Mouse (Mus musculus) heart, embryonic 13.5 days (tissue): ENCODE measurements at regions not wholly inside any gene's neighbourhood (a gene's known extent, or its start where the extent isn't known, plus 50 kb on each side); places are given as distances from the start of the nearest gene placed in this dataset.
A peak's percentile ranks its signal among the peaks of the same experiment; 100 is the strongest.

ENCODE experiments used
- ATAC-seq: fragments of 200-750 bp; cut with Nextera tagmentation; 2 replicates; pipeline ENCODE4 v1.8.0; 2017; ENCODE audit warnings: moderate TSS enrichment; ENCODE audit not compliant: insufficient number of reproducible peaks, low FRiP score, low TSS enrichment; ENCODE audit errors: extremely low read depth
- H3K27ac ChIP-seq: fragments of 300-500 bp; sonication (generic); replicated peaks from 2 replicates; pipeline ENCODE4 v1.5.1; 2015; ENCODE audit warnings: moderate library complexity, mild to moderate bottlenecking, inconsistent platforms
- H3K27me3 ChIP-seq: fragments of 300-500 bp; sonication (generic); replicated peaks from 2 replicates; pipeline ENCODE4 v1.6.1; 2015; ENCODE audit warnings: mild to moderate bottlenecking, inconsistent platforms
- H3K36me3 ChIP-seq: fragments of 300-500 bp; sonication (generic); 2 replicates; pipeline ENCODE4 v1.6.1; 2015; ENCODE audit warnings: mild to moderate bottlenecking, inconsistent platforms
- H3K4me1 ChIP-seq: fragments of 300-500 bp; sonication (generic); 2 replicates; pipeline ENCODE4 v1.6.1; 2015; ENCODE audit warnings: inconsistent platforms
- H3K4me2 ChIP-seq: fragments of 300-500 bp; sonication (generic); 2 replicates; pipeline ENCODE4 v1.6.1; 2015; ENCODE audit warnings: inconsistent platforms, mild to moderate bottlenecking, moderate library complexity
- H3K4me3 ChIP-seq: fragments of 300-500 bp; sonication (generic); 2 replicates; pipeline ENCODE4 v1.5.1; 2015; ENCODE audit warnings: moderate library complexity, mild to moderate bottlenecking, inconsistent platforms
- H3K9ac ChIP-seq: fragments of 300-500 bp; sonication (generic); 2 replicates; pipeline ENCODE4 v1.6.1; 2015; ENCODE audit warnings: inconsistent platforms, mild to moderate bottlenecking, moderate library complexity
- H3K9me3 ChIP-seq: fragments of 300-500 bp; sonication (generic); 2 replicates; pipeline ENCODE4 v1.6.1; 2016; ENCODE audit warnings: inconsistent platforms
- WGBS: fragments of 180-500 bp; shearing (Covaris S2); methylation state at CpG from one replicate; pipeline ENCODE4 v1.1.7; 2015; ENCODE audit warnings: mixed read lengths; 5-methylcytosine and 5-hydroxymethylcytosine counted together

GRCm38 (mm10) chr3:143501017-143501416, 619.2 kb upstream of the Pkn2 start:
- Histone ChIP-seq H3K4me3 (no peak overlapping the region), H3K4me2 (no peak overlapping the region), H3K27ac (no peak overlapping the region), H3K4me1 (peaks cover 9% of the 10 kb centered on the region; the same call in 1 of the 2 replicates), H3K36me3 (no peaks in the 10 kb centered on the region), H3K9me3 (no peaks in the 10 kb centered on the region), H3K27me3 (no peaks in the 10 kb centered on the region), H3K9ac (no peak overlapping the region)
- 56% methylated on average over 2 of the region's 2 CpGs for WGBS
- no peak for ATAC-seq

DNA sequence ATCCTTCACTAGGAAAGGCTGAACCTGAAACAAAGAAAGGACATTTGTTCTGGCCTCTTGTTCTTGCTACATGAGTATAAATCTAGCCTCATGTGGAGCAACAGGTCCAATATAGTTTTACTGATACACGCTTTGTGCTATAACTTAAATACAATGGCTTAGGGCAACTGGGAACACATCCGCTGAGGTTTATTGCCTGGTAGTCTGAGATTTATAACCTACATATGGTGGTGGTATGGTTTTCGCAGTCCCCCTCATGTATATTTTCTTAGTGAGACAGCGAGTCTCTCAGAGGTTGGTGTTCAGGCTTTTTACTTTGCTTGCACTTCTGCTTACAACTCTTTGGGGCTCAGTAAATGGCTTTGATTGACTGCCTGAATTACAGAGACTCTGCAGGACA, 613.6 kb upstream of the Pkn2 start:
- H3K4me1 ChIP-seq: peaks cover 9% of the 10 kb centered on the region; the same call in 1 of the 2 replicates
- WGBS: 87% methylated on average over 4 of the region's 4 CpGs
- no peak overlapping the region for H3K4me3 ChIP-seq
- no peaks in the 10 kb centered on the region for H3K27me3 ChIP-seq
- no peak for ATAC-seq
- no peak overlapping the region for H3K27ac ChIP-seq
- H3K9ac ChIP-seq: no peak overlapping the region
- no peaks in the 10 kb centered on the region for H3K36me3 ChIP-seq
- H3K9me3 ChIP-seq: no peaks in the 10 kb centered on the region
- no peak overlapping the region for H3K4me2 ChIP-seq

DNA sequence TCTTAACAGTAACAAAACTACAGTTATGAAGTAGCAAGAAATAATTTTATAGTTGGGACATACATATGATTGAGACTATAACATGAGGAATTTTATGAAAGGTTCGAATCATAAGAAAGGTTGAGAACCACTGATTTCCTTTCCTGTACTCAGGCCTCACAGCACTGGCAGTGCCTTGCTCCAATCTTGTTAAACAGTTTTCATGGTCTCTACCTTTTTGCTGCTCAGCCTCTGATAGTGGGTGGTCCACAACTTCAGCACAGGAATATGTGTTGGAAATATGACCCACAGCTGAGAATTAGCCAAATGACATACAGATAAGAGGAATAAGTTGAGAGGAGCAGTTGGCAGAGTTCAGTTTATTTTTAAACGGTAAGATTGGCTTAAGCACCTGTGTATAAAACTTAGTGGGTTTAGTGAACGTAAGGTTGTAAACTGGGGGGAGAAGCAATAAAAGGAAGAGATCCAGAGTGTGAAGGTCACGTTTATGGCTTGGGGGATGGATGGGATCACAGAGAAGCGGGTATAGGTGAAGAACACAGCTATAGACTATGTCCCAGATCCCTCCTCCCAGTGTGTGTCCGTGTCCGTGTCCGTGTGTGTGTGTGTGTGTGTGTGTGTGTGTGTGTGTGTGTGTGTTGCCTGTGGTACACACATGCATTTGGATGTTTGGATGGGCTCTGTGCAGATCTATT, 596.3 kb upstream of the Pkn2 start:
- H3K9me3 ChIP-seq: no peaks in the 10 kb centered on the region
- H3K4me2 ChIP-seq: no peak overlapping the region
- no peaks in the 10 kb centered on the region for H3K27me3 ChIP-seq
- no peak for ATAC-seq
- H3K4me1 ChIP-seq: no peaks in the 10 kb centered on the region
- H3K36me3 ChIP-seq: no peaks in the 10 kb centered on the region
- H3K4me3 ChIP-seq: no peak overlapping the region
- WGBS: 69% methylated on average over 8 of the region's 8 CpGs
- no peak overlapping the region for H3K9ac ChIP-seq
- H3K27ac ChIP-seq: no peak overlapping the region

GRCm38 (mm10) chr3:143475461-143475860, 593.7 kb upstream of the Pkn2 start:
- Histone ChIP-seq H3K4me2 (no peak overlapping the region), H3K27ac (no peak overlapping the region), H3K9me3 (no peaks in the 10 kb centered on the region), H3K36me3 (no peaks in the 10 kb centered on the region), H3K4me1 (no peaks in the 10 kb centered on the region), H3K9ac (no peak overlapping the region), H3K27me3 (no peaks in the 10 kb centered on the region), H3K4me3 (no peak overlapping the region)
- WGBS: 82% methylated on average over 5 of the region's 5 CpGs
- no peak for ATAC-seq

- Histone ChIP-seq H3K27me3 (no peaks in the 10 kb centered on the region), H3K4me2 (no peak overlapping the region), H3K4me3 (no peak overlapping the region), H3K36me3 (no peaks in the 10 kb centered on the region), H3K4me1 (no peaks in the 10 kb centered on the region), H3K9ac (no peak overlapping the region), H3K9me3 (no peaks in the 10 kb centered on the region), H3K27ac (no peak overlapping the region)
- no peak for ATAC-seq
- 57% methylated on average over 7 of the region's 7 CpGs for WGBS
These were observed 565.4 kb upstream of the Pkn2 start for GRCm38 (mm10) chr3:143447005-143447709.

DNA sequence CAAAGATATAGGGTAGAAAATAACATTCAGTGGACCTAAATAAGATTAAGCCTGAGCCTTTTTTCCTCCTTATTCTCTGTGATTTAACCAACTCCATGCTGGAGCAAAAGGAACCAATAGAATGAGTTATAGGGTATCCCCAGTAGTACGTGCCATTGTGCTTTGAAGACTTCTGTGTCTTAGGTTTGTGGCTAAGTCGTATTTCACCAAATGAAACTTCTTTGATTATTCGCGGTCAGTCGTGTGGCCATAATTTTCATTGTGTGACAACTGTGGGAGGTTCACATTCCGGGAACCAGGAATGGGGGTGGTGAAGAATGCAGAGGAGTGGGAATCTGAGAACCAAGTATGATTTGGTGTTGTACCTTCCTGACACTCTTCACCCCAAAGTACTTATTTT, 535.6 kb upstream of the Pkn2 start:
- no peaks in the 10 kb centered on the region for H3K4me1 ChIP-seq
- H3K4me3 ChIP-seq: no peak overlapping the region
- H3K27ac ChIP-seq: no peak overlapping the region
- H3K9ac ChIP-seq: no peak overlapping the region
- WGBS: 83% methylated on average over 6 of the region's 6 CpGs
- no peak for ATAC-seq
- no peak overlapping the region for H3K4me2 ChIP-seq
- no peaks in the 10 kb centered on the region for H3K27me3 ChIP-seq
- H3K9me3 ChIP-seq: no peaks in the 10 kb centered on the region
- no peaks in the 10 kb centered on the region for H3K36me3 ChIP-seq

DNA sequence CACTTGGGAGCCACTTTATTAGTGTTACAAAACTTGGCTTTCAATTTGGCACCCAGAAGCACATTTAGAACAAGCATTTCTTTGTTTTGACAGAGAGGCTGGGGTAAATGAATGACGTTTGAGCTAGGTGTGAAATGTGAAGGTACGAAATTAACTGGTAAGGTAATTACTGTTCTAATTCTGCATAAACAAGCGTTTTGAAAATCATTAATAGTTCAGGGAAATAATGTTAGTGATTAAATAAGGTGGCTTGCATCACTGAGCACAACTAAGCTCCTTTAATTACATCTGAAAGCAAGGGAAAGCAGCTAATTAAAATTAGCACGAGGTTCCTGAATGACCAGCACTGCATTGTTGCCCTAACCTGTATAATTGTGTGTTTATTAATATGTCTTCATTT, 529.9 kb upstream of the Pkn2 start:
- Histone ChIP-seq H3K36me3 (no peaks in the 10 kb centered on the region), H3K27me3 (no peaks in the 10 kb centered on the region), H3K9me3 (no peaks in the 10 kb centered on the region), H3K4me1 (no peaks in the 10 kb centered on the region), H3K9ac (no peak overlapping the region), H3K4me3 (no peak overlapping the region), H3K27ac (no peak overlapping the region), H3K4me2 (no peak overlapping the region)
- 60% methylated on average over 4 of the region's 4 CpGs for WGBS
- ATAC-seq: no peak

DNA sequence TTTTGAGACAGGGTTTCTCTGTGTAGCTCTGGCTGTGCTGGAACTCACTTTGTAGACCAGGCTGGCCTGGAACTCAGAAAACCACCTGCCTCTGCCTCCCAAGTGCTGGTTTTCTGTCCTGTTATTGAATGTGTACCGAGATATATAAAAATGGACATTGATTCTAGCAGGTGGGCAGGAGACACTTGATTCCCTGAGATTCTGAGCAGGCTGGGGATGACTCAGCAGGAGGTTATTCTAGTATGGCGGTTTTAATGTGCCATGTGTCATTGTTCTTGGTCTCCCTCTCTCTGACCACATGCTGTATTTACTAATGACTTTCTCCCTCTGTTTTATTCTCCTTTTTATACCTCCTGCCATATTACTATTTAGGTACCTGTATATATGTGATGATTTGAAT, 517.2 kb upstream of the Pkn2 start:
- Histone ChIP-seq H3K9me3 (no peaks in the 10 kb centered on the region), H3K27ac (no peak overlapping the region), H3K4me1 (no peaks in the 10 kb centered on the region), H3K27me3 (no peaks in the 10 kb centered on the region), H3K9ac (no peak overlapping the region), H3K4me2 (no peak overlapping the region), H3K36me3 (no peaks in the 10 kb centered on the region), H3K4me3 (no peak overlapping the region)
- WGBS: 70% methylated on average over 2 of the region's 2 CpGs
- no peak for ATAC-seq

GRCm38 (mm10) chr3:143384357-143384756, 502.6 kb upstream of the Pkn2 start:
- Histone ChIP-seq H3K9me3 (0 out of 2 replicates have a peak, but pooled peaks cover 3% of the 10 kb centered on the region), H3K4me3 (no peak overlapping the region), H3K36me3 (no peaks in the 10 kb centered on the region), H3K9ac (no peak overlapping the region), H3K4me1 (no peaks in the 10 kb centered on the region), H3K27me3 (no peaks in the 10 kb centered on the region), H3K4me2 (no peak overlapping the region), H3K27ac (no peak overlapping the region)
- WGBS: 88% methylated on average over 1 of the region's 1 CpGs
- no peak for ATAC-seq

DNA sequence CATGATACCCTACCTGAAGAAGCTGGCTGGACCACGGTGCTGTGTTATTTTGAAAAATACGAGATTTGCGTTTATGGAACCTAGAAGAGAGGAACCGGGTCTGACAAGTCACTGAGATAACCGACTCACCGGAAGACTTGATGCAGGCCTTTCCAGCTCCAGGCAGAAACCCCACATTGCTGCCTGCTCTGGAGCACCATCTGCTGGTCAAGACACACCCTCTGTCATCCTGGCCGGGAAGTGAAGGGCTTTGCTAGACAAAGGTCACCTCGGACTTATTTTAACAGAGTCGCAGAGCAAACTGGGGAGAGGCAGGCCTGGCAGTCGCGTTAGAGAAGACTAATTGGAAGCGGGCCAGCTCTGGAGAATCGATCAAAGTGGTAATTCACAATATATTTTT, 497.4 kb upstream of the Pkn2 start:
- H3K9ac ChIP-seq: no peak overlapping the region
- H3K36me3 ChIP-seq: no peaks in the 10 kb centered on the region
- peak overlapping the region; percentile 37 for H3K4me2 ChIP-seq
- no peak overlapping the region for H3K4me3 ChIP-seq
- 0 out of 2 replicates have a peak, but pooled peaks cover 3% of the 10 kb centered on the region for H3K9me3 ChIP-seq
- H3K27ac ChIP-seq: no peak overlapping the region
- ATAC-seq: no peak
- 9% methylated on average over 13 of the region's 13 CpGs for whole genome bisulfite sequencing
- no peaks in the 10 kb centered on the region for H3K27me3 ChIP-seq
- no peaks in the 10 kb centered on the region for H3K4me1 ChIP-seq

- Histone ChIP-seq H3K27me3 (no peaks in the 10 kb centered on the region), H3K27ac (no peak overlapping the region), H3K4me2 (no peak overlapping the region), H3K4me3 (no peak overlapping the region), H3K36me3 (no peaks in the 10 kb centered on the region), H3K9me3 (no peaks in the 10 kb centered on the region), H3K4me1 (no peaks in the 10 kb centered on the region), H3K9ac (no peak overlapping the region)
- no peak for ATAC-seq
- 84% methylated on average over 5 of the region's 5 CpGs for WGBS
These were observed 495.6 kb upstream of the Pkn2 start for GRCm38 (mm10) chr3:143377446-143377845.

GRCm38 (mm10) chr3:143375527-143376061, 493.8 kb upstream of the Pkn2 start:
- Histone ChIP-seq H3K4me3 (no peak overlapping the region), H3K27ac (no peak overlapping the region), H3K9me3 (no peaks in the 10 kb centered on the region), H3K36me3 (no peaks in the 10 kb centered on the region), H3K4me1 (no peaks in the 10 kb centered on the region), H3K27me3 (no peaks in the 10 kb centered on the region), H3K9ac (no peak overlapping the region), H3K4me2 (no peak overlapping the region)
- no peak for ATAC-seq
- 52% methylated on average over 10 of the region's 10 CpGs for WGBS
